Mouse (Mus musculus): ENCODE results near the gene Med13l. TPM values are rescaled to one million over a fixed set of nuclear protein-coding genes. Genes with fewer than 3 reads are reported as not detected.

Gene Med13l
- polyA plus RNA-seq, 1 experiment from 2014 or later: 11.2 TPM

DNA sequence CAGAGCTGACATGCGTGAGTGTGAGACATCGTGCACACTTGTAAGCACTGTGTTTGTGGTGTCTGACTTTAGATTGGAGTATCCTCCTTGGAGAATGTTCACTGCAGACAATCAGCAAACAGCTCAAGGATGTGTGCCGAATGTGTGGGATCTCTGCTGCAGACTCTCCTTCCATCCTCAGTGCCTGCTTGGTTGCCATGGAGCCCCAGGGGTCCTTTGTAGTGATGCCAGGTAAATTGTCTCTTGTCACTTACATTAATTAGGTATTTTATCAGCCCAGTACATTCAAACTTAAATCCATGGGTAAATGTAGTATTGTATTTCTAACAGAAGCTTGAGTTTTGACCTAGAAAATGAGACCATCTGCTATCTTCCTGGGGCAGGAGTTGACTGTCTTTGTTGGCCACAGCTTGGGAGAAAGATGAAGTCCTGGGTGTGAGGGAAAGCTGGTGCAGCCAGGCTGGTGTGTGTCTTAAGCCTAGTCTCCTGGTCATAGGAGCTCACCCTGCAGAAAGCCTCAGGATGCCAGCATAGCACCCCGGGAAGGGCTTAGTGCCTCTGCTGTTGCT is 193.8 kb downstream of the Med13l start:
- Histone ChIP-seq H3K4me1 (peaks cover 32% of the 10 kb centered on the region), H3K36me3 (replicated peaks) (peaks cover 99% of the 10 kb centered on the region), H3K27ac (no peak overlapping the region), H3K9me3 (no peaks in the 10 kb centered on the region), H3K27me3 (ENCODE audit: poor library complexity, severe bottlenecking) (no peaks in the 10 kb centered on the region), H3K4me3 (no peak overlapping the region)
- DNase-seq (ENCODE audit: extremely low spot score, low spot score): no peak
- 86% methylated on average over 4 of the region's 4 CpGs for WGBS

DNA sequence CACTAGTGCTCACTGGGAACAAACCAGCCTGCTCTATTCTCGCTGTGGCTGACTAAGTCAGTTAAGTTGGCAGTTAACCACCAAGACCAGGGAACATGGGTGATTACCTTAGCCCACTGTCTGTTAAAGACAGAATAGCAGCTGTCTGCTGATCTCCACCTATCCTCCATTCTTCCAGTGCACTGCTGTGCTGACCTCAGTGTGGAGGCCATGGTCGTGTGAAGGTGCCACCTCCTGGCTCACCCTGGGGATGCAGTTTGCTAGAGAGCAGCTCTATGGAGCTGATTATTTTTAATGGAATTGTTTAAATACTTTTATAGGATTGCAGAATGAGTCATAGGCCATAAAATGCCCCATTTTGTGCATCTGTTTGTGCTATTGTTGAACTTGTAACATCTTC is 195.6 kb downstream of the Med13l start:
- H3K27ac ChIP-seq: no peak overlapping the region
- WGBS: 78% methylated on average over 2 of the region's 2 CpGs
- peaks cover 30% of the 10 kb centered on the region for H3K4me1 ChIP-seq
- no peaks in the 10 kb centered on the region for H3K27me3 ChIP-seq (ENCODE audit: poor library complexity, severe bottlenecking)
- H3K9me3 ChIP-seq: no peaks in the 10 kb centered on the region
- H3K4me3 ChIP-seq: no peak overlapping the region
- no peak for DNase-seq (ENCODE audit: extremely low spot score, low spot score)
- H3K36me3 ChIP-seq (replicated peaks): peaks cover 99% of the 10 kb centered on the region

DNA sequence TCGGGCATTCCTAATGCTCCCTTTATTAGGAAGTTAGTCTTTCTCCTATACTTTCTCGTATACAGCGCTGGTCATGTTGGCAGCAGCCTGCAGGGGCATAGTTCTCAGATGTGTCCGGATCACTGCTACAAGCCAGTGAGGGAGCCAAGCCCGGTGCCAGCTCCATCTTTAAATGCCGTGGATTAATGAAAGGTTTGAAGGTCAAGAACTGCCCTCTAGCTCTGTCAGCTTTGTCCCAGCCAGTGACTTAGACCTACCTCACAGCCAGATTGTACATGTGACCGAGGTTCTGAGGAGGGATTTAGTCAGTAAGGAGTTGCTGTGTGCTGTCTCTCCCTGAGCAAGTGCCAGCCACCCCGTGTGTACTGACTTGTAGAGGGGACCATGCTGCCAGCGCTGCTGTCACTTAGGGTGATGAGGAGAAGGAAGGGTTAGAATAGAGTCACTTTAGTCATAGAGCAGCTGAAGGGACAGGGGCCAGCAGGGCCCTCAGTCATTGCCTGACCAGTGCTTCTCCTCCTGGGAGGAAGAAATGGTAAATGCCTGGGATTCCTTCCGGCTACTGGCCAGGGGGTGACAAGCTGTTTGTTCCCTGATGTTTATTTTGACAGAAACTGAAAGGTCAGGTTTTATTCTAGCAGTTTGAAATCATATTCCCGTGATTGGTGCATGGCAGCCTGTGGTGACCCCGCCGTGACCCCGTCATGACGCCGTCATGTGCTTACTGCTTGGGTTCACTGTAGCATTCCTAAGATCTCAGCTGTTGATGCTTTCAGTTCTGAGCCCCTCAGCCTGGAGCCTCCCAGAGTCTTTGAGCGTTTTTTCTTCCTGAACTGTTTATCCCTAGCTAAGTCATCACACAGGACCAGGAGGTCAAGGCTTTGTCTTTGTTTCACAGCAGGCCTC is 197.2 kb downstream of the Med13l start:
- peaks cover 99% of the 10 kb centered on the region for H3K36me3 ChIP-seq (replicated peaks)
- H3K9me3 ChIP-seq: no peaks in the 10 kb centered on the region
- DNase-seq (ENCODE audit: extremely low spot score, low spot score): no peak
- 75% methylated on average over 17 of the region's 17 CpGs for WGBS
- no peak overlapping the region for H3K4me3 ChIP-seq
- H3K27ac ChIP-seq: no peak overlapping the region
- H3K27me3 ChIP-seq (ENCODE audit: poor library complexity, severe bottlenecking): no peaks in the 10 kb centered on the region
- peaks cover 22% of the 10 kb centered on the region for H3K4me1 ChIP-seq

DNA sequence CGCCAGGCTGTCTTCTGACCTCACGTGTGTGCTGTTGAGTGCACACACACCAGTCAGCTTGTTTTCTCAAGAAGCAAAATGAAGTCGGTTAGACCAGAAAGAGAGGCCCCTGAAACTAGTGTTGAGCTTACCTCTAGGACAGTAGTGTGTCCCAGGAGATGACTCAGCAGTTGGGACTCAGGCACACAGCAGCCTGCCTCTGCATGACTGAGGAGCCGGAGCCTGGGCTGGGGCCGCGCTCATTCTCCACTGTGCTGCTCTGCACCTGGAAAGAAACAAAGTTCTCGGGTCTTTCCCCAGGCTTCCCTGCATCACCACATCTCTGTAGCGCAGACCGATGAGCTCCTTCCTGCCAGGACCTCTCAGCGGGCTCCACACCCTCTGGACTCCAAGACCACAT is 200.5 kb downstream of the Med13l start:
- no peak for DNase-seq (ENCODE audit: extremely low spot score, low spot score)
- Histone ChIP-seq H3K27me3 (ENCODE audit: poor library complexity, severe bottlenecking) (no peaks in the 10 kb centered on the region), H3K27ac (peak overlapping the region; percentile 51; the same call in 1 of the 2 replicates), H3K4me3 (no peak overlapping the region), H3K9me3 (no peaks in the 10 kb centered on the region), H3K36me3 (replicated peaks) (peaks cover 88% of the 10 kb centered on the region), H3K4me1 (peaks cover 15% of the 10 kb centered on the region)
- WGBS: 93% methylated on average over 10 of the region's 10 CpGs

DNA sequence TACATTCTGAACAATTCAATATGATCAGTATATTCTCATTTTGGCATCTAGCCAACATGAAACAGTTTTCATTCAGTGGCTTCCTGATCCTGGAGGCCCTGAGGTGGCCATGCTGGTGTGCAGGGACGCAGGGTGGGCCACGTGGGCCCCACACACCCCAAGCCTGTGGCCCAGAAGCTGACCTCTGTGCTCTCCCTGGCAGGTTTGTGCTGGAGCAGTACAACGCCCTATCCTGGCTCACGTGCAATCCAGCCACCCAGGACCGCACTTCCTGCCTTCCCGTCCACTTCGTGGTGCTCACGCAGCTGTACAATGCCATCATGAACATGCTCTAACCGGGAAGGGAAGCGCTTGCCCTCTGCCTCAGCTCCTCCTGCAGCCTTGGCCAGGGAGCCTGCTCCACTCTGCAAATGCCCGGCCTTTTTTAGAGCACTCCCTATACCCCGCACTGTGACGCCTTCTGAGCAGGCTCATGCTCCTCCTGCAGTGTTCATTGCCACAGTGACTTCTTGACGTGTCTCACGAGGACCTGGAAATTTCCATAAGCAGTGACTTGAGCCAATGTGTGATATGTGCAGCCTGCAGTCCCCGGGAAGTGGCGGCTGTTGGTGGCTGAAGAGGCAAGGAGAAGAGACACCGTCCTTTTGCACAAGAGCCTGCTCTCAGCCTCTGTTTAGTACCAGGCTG is 202.2 kb downstream of the Med13l start:
- H3K4me3 ChIP-seq: no peak overlapping the region
- 89% methylated on average over 18 of the region's 18 CpGs for WGBS
- no peaks in the 10 kb centered on the region for H3K27me3 ChIP-seq (ENCODE audit: poor library complexity, severe bottlenecking)

DNA sequence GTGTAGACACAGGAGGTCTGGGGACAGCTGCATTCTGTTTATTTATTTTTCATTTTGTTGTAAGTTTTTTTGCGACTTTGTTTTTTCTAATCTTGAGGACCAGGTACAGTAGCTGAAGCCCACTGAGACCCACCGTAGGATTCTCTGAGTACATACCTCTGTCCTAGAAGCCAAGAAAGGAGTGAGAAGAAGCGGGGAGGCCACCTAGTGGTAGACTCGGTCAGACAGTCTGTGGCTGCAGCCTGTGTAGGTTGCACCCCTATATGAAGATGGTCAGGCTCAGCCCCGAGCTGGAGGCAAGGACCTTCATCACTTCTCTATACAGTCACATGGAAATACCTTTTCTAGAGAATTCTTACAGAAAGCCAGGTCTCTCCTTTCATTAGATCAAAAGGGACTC is 202.9 kb downstream of the Med13l start:
- H3K36me3 ChIP-seq (replicated peaks): peaks cover 67% of the 10 kb centered on the region
- 64% methylated on average over 5 of the region's 5 CpGs for WGBS

More for the DNA sequence above, 202.2 kb downstream of the Med13l start:
- Histone ChIP-seq H3K36me3 (replicated peaks) (peaks cover 75% of the 10 kb centered on the region), H3K27ac (no peak overlapping the region), H3K4me1 (peaks cover 9% of the 10 kb centered on the region), H3K9me3 (no peaks in the 10 kb centered on the region)
- DNase-seq (ENCODE audit: extremely low spot score, low spot score): no peak

DNA sequence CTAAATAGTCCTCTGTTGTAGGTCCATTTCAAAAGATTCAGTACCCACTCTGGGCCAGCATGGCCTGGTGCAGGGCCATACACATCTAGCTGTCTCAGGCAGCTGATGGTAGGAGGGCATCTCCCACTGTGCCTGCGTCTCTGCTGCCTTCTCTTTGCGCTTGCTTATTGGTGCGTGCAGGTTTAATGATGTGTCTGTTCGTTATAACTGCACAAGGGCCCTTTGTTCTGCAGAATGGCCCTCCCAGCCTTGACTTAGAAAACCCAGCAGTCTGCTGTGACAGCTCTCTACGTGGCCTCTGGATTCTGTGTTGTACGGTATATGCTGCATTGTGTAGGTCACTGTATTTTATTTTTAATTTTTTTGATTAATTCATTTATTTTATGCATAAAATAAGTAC is 208.7 kb downstream of the Med13l start:
- peak overlapping the region; percentile 68 for H3K27ac ChIP-seq

More for the DNA sequence above, 202.9 kb downstream of the Med13l start:
- Histone ChIP-seq H3K27ac (no peak overlapping the region), H3K4me3 (no peak overlapping the region), H3K9me3 (no peaks in the 10 kb centered on the region), H3K4me1 (peaks cover 9% of the 10 kb centered on the region), H3K27me3 (ENCODE audit: poor library complexity, severe bottlenecking) (no peaks in the 10 kb centered on the region)
- DNase-seq (ENCODE audit: extremely low spot score, low spot score): peak; percentile 31

DNA sequence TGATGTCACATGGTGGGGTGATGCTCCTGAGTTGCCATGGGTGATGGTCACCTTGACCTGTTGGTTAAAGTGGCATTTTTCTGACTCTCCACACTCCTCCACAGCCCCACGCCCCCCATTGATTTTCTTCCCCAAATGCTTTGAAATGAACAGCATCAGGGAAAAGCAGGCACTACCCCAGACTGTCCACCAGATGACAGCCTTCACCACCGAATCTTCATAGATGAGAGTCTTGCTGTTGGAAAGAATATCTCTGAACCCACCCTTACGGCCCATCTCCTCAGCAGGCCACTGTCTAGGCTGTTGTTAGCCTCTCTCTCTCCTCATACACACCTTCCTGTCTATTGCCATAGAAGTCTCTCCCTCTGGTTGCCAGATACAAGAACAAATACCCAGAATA is 213.4 kb downstream of the Med13l start:
- H3K36me3 ChIP-seq (replicated peaks): no peaks in the 10 kb centered on the region
- H3K9me3 ChIP-seq: no peaks in the 10 kb centered on the region
- WGBS: 41% methylated on average over 3 of the region's 3 CpGs
- peaks cover 44% of the 10 kb centered on the region for H3K27me3 ChIP-seq (ENCODE audit: poor library complexity, severe bottlenecking)
- H3K27ac ChIP-seq: no peak overlapping the region
- DNase-seq (ENCODE audit: extremely low spot score, low spot score): peak; percentile 28
- peaks cover 26% of the 10 kb centered on the region for H3K4me1 ChIP-seq
- H3K4me3 ChIP-seq: no peak overlapping the region

More for the DNA sequence above, 208.7 kb downstream of the Med13l start:
- H3K27me3 ChIP-seq (ENCODE audit: poor library complexity, severe bottlenecking): peaks cover 23% of the 10 kb centered on the region
- H3K4me3 ChIP-seq: no peak overlapping the region
- H3K36me3 ChIP-seq (replicated peaks): peaks cover 12% of the 10 kb centered on the region; the same call in 1 of the 2 replicates
- H3K4me1 ChIP-seq: peaks cover 29% of the 10 kb centered on the region
- DNase-seq (ENCODE audit: extremely low spot score, low spot score): peak; percentile 71
- H3K9me3 ChIP-seq: no peaks in the 10 kb centered on the region
- 35% methylated on average over 6 of the region's 6 CpGs for WGBS

DNA sequence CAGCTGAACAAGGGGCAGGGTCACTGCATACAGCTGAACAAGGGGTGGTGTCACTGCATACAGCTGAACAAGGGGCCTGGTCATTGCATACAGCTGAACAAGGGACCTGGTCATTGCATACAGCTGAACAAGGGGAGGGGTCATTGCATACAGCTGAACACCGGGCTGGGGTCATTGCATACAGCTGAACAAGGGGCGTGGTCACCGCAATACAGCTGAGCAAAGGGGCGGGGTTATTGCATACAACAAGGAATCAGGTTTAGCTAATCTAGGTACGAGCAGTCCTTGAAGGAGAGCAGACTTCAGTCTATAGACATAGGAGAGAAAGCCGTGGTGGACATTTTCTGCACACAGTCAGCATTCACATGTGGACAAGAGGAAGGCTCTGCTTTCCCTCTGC is 215.9 kb downstream of the Med13l start:
- WGBS: 87% methylated on average over 6 of the region's 6 CpGs
- DNase-seq (ENCODE audit: extremely low spot score, low spot score): no peak
- Histone ChIP-seq H3K4me1 (peaks cover 12% of the 10 kb centered on the region), H3K27ac (no peak overlapping the region), H3K36me3 (replicated peaks) (no peaks in the 10 kb centered on the region), H3K4me3 (no peak overlapping the region), H3K27me3 (ENCODE audit: poor library complexity, severe bottlenecking) (peaks cover 52% of the 10 kb centered on the region), H3K9me3 (no peaks in the 10 kb centered on the region)

DNA sequence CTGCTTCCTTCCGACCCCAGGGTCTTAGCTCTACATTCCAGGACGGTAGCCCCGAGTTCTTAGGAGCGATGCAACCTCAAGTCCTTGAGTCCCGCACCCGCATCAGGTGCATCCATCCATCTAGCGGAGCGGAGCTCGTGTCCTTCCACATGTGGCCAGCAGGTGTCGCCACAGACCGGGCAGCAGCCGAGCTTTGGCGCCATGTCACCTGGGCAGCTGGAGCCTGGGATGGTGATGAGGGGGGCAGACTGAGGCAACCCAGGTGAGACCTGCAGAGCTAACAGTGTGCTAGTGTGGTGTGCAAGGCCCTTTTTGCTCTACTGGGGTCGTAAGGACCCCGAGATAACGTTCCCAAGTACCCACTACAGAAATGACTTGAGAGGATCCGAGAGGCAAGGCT is 221.1 kb downstream of the Med13l start:
- H3K27ac ChIP-seq: no peak overlapping the region
- H3K4me1 ChIP-seq: peaks cover 9% of the 10 kb centered on the region
- H3K4me3 ChIP-seq: no peak overlapping the region
- H3K27me3 ChIP-seq (ENCODE audit: poor library complexity, severe bottlenecking): peaks cover 43% of the 10 kb centered on the region
- no peaks in the 10 kb centered on the region for H3K36me3 ChIP-seq (replicated peaks)
- DNase-seq (ENCODE audit: extremely low spot score, low spot score): peak; percentile 70
- H3K9me3 ChIP-seq: peaks cover 4% of the 10 kb centered on the region; the same call in 1 of the 2 replicates
- 11% methylated on average over 17 of the region's 17 CpGs for WGBS

DNA sequence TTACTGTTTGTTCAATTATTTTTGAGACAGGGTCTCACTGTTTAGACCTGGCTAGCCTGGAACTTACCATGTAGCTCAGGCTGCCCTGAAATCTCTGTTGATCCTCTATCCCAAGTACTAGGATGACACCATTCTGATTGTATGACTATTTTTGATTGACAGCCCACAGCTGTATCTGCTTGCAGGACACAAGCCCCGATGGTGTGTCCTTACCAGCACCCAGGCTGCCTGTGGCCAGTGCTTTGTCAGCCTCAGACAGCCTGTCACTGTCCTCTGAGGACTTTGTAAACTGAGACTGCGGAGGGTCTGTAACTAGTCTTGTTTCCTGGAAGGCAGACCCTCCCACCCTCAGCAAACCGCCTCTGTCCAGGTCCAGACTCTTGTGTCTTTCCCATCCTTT is 221.7 kb downstream of the Med13l start:
- Histone ChIP-seq H3K27ac (no peak overlapping the region), H3K27me3 (ENCODE audit: poor library complexity, severe bottlenecking) (peaks cover 41% of the 10 kb centered on the region), H3K4me1 (peaks cover 8% of the 10 kb centered on the region), H3K4me3 (no peak overlapping the region), H3K9me3 (peaks cover 4% of the 10 kb centered on the region; the same call in 1 of the 2 replicates), H3K36me3 (replicated peaks) (no peaks in the 10 kb centered on the region)
- 87% methylated on average over 3 of the region's 3 CpGs for WGBS
- DNase-seq (ENCODE audit: extremely low spot score, low spot score): no peak

DNA sequence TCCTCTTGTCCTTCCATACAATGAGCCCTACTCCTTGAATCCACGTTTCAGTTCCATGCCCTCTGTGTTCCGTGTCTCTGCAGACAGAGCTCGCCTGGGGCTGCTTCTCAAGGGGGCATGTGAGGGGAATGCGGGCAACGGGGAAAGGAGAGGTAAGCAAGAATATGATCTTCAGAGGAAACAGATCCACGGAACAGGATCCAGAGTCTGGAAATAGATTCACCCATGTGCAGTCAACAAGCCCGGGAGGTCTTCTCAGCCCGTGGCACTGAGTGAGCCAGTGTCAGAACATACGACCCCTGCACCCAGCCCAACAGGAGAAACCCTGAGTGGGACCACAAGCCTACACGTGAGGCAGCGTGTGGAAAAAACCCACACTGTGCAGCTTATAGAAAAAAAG is 228.7 kb downstream of the Med13l start:
- Histone ChIP-seq H3K4me3 (no peak overlapping the region), H3K9me3 (peaks cover 4% of the 10 kb centered on the region; the same call in 1 of the 2 replicates), H3K27me3 (ENCODE audit: poor library complexity, severe bottlenecking) (no peaks in the 10 kb centered on the region), H3K4me1 (peaks cover 5% of the 10 kb centered on the region; the same call in 1 of the 2 replicates), H3K36me3 (replicated peaks) (no peaks in the 10 kb centered on the region), H3K27ac (no peak overlapping the region)
- no peak for DNase-seq (ENCODE audit: extremely low spot score, low spot score)
- 89% methylated on average over 11 of the region's 11 CpGs for WGBS

Measured in forebrain, embryonic 10.5 days (tissue).